Mouse (Mus musculus): ENCODE results near the gene Rab11fip5. TPM values are rescaled to one million over a fixed set of nuclear protein-coding genes. Genes with fewer than 3 reads are reported as not detected.

Rab11fip5 gene
- polyA plus RNA-seq, 1 experiment from 2014 or later = 42.1 TPM

- 56% methylated on average over 5 of the region's 5 CpGs for WGBS
These were observed 3.4 kb upstream of the Rab11fip5 start for GRCm38 (mm10) chr6:85377876-85378275.

GRCm38 (mm10) chr6:85377066-85377734 lies 2.8 kb upstream of the Rab11fip5 start:
- no peak overlapping the region for H3K4me2 ChIP-seq (ENCODE audit: low read depth, low read length)
- no peak for ATAC-seq (replicated peaks; ENCODE audit: extremely low read depth, insufficient read depth, low FRiP score)
- no peak overlapping the region for H3K27ac ChIP-seq (ENCODE audit: low read length)
- H3K9me3 ChIP-seq (replicated peaks; ENCODE audit: control insufficient read depth, low read length) = no peaks in the 10 kb centered on the region
- no peak overlapping the region for H3K4me3 ChIP-seq (ENCODE audit: low read length)
- no peaks in the 10 kb centered on the region for H3K27me3 ChIP-seq (ENCODE audit: control insufficient read depth, insufficient read depth, low read length)
- no peak overlapping the region for H3K9ac ChIP-seq (ENCODE audit: low read length)
- peaks cover 20% of the 10 kb centered on the region for H3K4me1 ChIP-seq (ENCODE audit: control insufficient read depth, insufficient read depth, low read length)
- no peaks in the 10 kb centered on the region for H3K36me3 ChIP-seq (ENCODE audit: control insufficient read depth, insufficient read depth)
- 54% methylated on average over 4 of the region's 4 CpGs for WGBS

More at GRCm38 (mm10) chr6:85377876-85378275, 3.4 kb upstream of the Rab11fip5 start:
- Histone ChIP-seq H3K9me3 (replicated peaks; ENCODE audit: control insufficient read depth, low read length) (no peaks in the 10 kb centered on the region), H3K9ac (ENCODE audit: low read length) (no peak overlapping the region), H3K4me2 (ENCODE audit: low read depth, low read length) (no peak overlapping the region), H3K27me3 (ENCODE audit: control insufficient read depth, insufficient read depth, low read length) (no peaks in the 10 kb centered on the region), H3K36me3 (ENCODE audit: control insufficient read depth, insufficient read depth) (no peaks in the 10 kb centered on the region), H3K4me3 (ENCODE audit: low read length) (no peak overlapping the region), H3K4me1 (ENCODE audit: control insufficient read depth, insufficient read depth, low read length) (peaks cover 17% of the 10 kb centered on the region), H3K27ac (ENCODE audit: low read length) (no peak overlapping the region)
- ATAC-seq (replicated peaks; ENCODE audit: extremely low read depth, insufficient read depth, low FRiP score) = no peak

GRCm38 (mm10) chr6:85374734-85375114 lies 290 bp upstream of the Rab11fip5 start:
- Histone ChIP-seq H3K36me3 (ENCODE audit: control insufficient read depth, insufficient read depth) (no peaks in the 10 kb centered on the region), H3K27me3 (ENCODE audit: control insufficient read depth, insufficient read depth, low read length) (no peaks in the 10 kb centered on the region), H3K4me1 (ENCODE audit: control insufficient read depth, insufficient read depth, low read length) (peaks cover 33% of the 10 kb centered on the region), H3K27ac (ENCODE audit: low read length) (peak overlapping the region; percentile 84), H3K4me3 (ENCODE audit: low read length) (peak overlapping the region; percentile 81), H3K9me3 (replicated peaks; ENCODE audit: control insufficient read depth, low read length) (no peaks in the 10 kb centered on the region), H3K9ac (ENCODE audit: low read length) (peak overlapping the region; percentile 73), H3K4me2 (ENCODE audit: low read depth, low read length) (peak overlapping the region; percentile 69)
- WGBS = under 1% methylated on average over 19 of the region's 19 CpGs
- peak; percentile 95 for ATAC-seq (replicated peaks; ENCODE audit: extremely low read depth, insufficient read depth, low FRiP score)

GRCm38 (mm10) chr6:85373066-85373860 lies 1.2 kb downstream of the Rab11fip5 start:
- peak overlapping the region; percentile 81 for H3K4me3 ChIP-seq (ENCODE audit: low read length)
- peak overlapping the region; percentile 85 for H3K27ac ChIP-seq (ENCODE audit: low read length)
- peak overlapping the region; percentile 69 for H3K4me2 ChIP-seq (ENCODE audit: low read depth, low read length)
- H3K9me3 ChIP-seq (replicated peaks; ENCODE audit: control insufficient read depth, low read length) = no peaks in the 10 kb centered on the region
- peaks cover 42% of the 10 kb centered on the region for H3K4me1 ChIP-seq (ENCODE audit: control insufficient read depth, insufficient read depth, low read length)
- no peaks in the 10 kb centered on the region for H3K36me3 ChIP-seq (ENCODE audit: control insufficient read depth, insufficient read depth)
- no peak for ATAC-seq (replicated peaks; ENCODE audit: extremely low read depth, insufficient read depth, low FRiP score)
- 60% methylated on average over 10 of the region's 10 CpGs for WGBS
- H3K9ac ChIP-seq (ENCODE audit: low read length) = peak overlapping the region; percentile 99
- no peaks in the 10 kb centered on the region for H3K27me3 ChIP-seq (ENCODE audit: control insufficient read depth, insufficient read depth, low read length)

- Histone ChIP-seq H3K4me3 (ENCODE audit: low read length) (peak overlapping the region; percentile 81), H3K4me1 (ENCODE audit: control insufficient read depth, insufficient read depth, low read length) (peaks cover 47% of the 10 kb centered on the region)
- WGBS = 47% methylated on average over 2 of the region's 2 CpGs
These were observed 1.9 kb downstream of the Rab11fip5 start for GRCm38 (mm10) chr6:85372496-85372895.

GRCm38 (mm10) chr6:85371859-85372405 lies 2.5 kb downstream of the Rab11fip5 start:
- H3K9me3 ChIP-seq (replicated peaks; ENCODE audit: control insufficient read depth, low read length) = no peaks in the 10 kb centered on the region
- peaks cover 53% of the 10 kb centered on the region for H3K4me1 ChIP-seq (ENCODE audit: control insufficient read depth, insufficient read depth, low read length)
- no peak for ATAC-seq (replicated peaks; ENCODE audit: extremely low read depth, insufficient read depth, low FRiP score)
- H3K27me3 ChIP-seq (ENCODE audit: control insufficient read depth, insufficient read depth, low read length) = no peaks in the 10 kb centered on the region
- peak overlapping the region; percentile 85 for H3K27ac ChIP-seq (ENCODE audit: low read length)
- no peaks in the 10 kb centered on the region for H3K36me3 ChIP-seq (ENCODE audit: control insufficient read depth, insufficient read depth)
- peak overlapping the region; percentile 81 for H3K4me3 ChIP-seq (ENCODE audit: low read length)
- H3K9ac ChIP-seq (ENCODE audit: low read length) = peak overlapping the region; percentile 99
- 51% methylated on average over 6 of the region's 6 CpGs for WGBS
- H3K4me2 ChIP-seq (ENCODE audit: low read depth, low read length) = peak overlapping the region; percentile 69

More at GRCm38 (mm10) chr6:85372496-85372895, 1.9 kb downstream of the Rab11fip5 start:
- Histone ChIP-seq H3K4me2 (ENCODE audit: low read depth, low read length) (peak overlapping the region; percentile 69), H3K36me3 (ENCODE audit: control insufficient read depth, insufficient read depth) (no peaks in the 10 kb centered on the region), H3K27me3 (ENCODE audit: control insufficient read depth, insufficient read depth, low read length) (no peaks in the 10 kb centered on the region), H3K27ac (ENCODE audit: low read length) (peak overlapping the region; percentile 85), H3K9me3 (replicated peaks; ENCODE audit: control insufficient read depth, low read length) (no peaks in the 10 kb centered on the region), H3K9ac (ENCODE audit: low read length) (peak overlapping the region; percentile 99)
- ATAC-seq (replicated peaks; ENCODE audit: extremely low read depth, insufficient read depth, low FRiP score) = no peak

GRCm38 (mm10) chr6:85370666-85371430 lies 3.6 kb downstream of the Rab11fip5 start:
- H3K4me1 ChIP-seq (ENCODE audit: control insufficient read depth, insufficient read depth, low read length) = peaks cover 63% of the 10 kb centered on the region
- H3K27ac ChIP-seq (ENCODE audit: low read length) = peak overlapping the region; percentile 85

GRCm38 (mm10) chr6:85370041-85370440 lies 4.4 kb downstream of the Rab11fip5 start:
- Histone ChIP-seq H3K36me3 (ENCODE audit: control insufficient read depth, insufficient read depth) (0 out of 2 replicates have a peak, but pooled peaks cover 4% of the 10 kb centered on the region), H3K27me3 (ENCODE audit: control insufficient read depth, insufficient read depth, low read length) (no peaks in the 10 kb centered on the region), H3K27ac (ENCODE audit: low read length) (peak overlapping the region; percentile 85), H3K4me3 (ENCODE audit: low read length) (no peak overlapping the region), H3K9me3 (replicated peaks; ENCODE audit: control insufficient read depth, low read length) (no peaks in the 10 kb centered on the region), H3K4me2 (ENCODE audit: low read depth, low read length) (peak overlapping the region; percentile 46), H3K4me1 (ENCODE audit: control insufficient read depth, insufficient read depth, low read length) (peaks cover 70% of the 10 kb centered on the region), H3K9ac (ENCODE audit: low read length) (peak overlapping the region; percentile 53; the same call in 1 of the 2 replicates)
- WGBS = 63% methylated on average over 5 of the region's 5 CpGs
- no peak for ATAC-seq (replicated peaks; ENCODE audit: extremely low read depth, insufficient read depth, low FRiP score)

More at GRCm38 (mm10) chr6:85370666-85371430, 3.6 kb downstream of the Rab11fip5 start:
- no peak for ATAC-seq (replicated peaks; ENCODE audit: extremely low read depth, insufficient read depth, low FRiP score)
- 90% methylated on average over 9 of the region's 9 CpGs for WGBS
- Histone ChIP-seq H3K4me3 (ENCODE audit: low read length) (no peak overlapping the region; the same call in 1 of the 2 replicates), H3K4me2 (ENCODE audit: low read depth, low read length) (peak overlapping the region; percentile 69), H3K27me3 (ENCODE audit: control insufficient read depth, insufficient read depth, low read length) (no peaks in the 10 kb centered on the region), H3K9ac (ENCODE audit: low read length) (peak overlapping the region; percentile 99; the same call in 1 of the 2 replicates), H3K36me3 (ENCODE audit: control insufficient read depth, insufficient read depth) (no peaks in the 10 kb centered on the region), H3K9me3 (replicated peaks; ENCODE audit: control insufficient read depth, low read length) (no peaks in the 10 kb centered on the region)
